ENCODE assay signal across 11 mouse cellular contexts in genomic region chr6:127454809-127455208, GRCm38 (mm10). TPM values are rescaled to one million over a fixed set of nuclear protein-coding genes. Genes with fewer than 3 reads are reported as not detected.
DNase-seq lines count a peak whose midpoint lies in the region; ATAC-seq lines count a peak whose summit lies in the region.
"Had no signal": no experiment of that assay in that cellular context is flagged by ENCODE, and none has a peak within 500 bp of the region (broad histone marks: within the 10 kb centered on the region; RNA-seq: fewer than 3 reads in every experiment).

No protein-coding gene starts in this region.

- peaks cover 6% of the 10 kb centered on the region for H3K4me1 ChIP-seq in kidney, embryonic 14.5 days (ENCODE audit: control insufficient read depth, insufficient read depth, low read length)
- H3K4me1 ChIP-seq in embryonic facial prominence, embryonic 15.5 days: peaks cover 7% of the 10 kb centered on the region
- H3K4me1 ChIP-seq in hindbrain, embryonic 13.5 days (replicated peaks): peaks cover 25% of the 10 kb centered on the region
- H3K4me1 ChIP-seq in midbrain, embryonic 11.5 days (ENCODE audit: control insufficient read depth, insufficient read depth, low read length): peaks cover 13% of the 10 kb centered on the region

- H3K9ac ChIP-seq in kidney, embryonic 14.5 days (ENCODE audit: low read depth, low read length): no peak overlapping the region
- H3K9ac ChIP-seq in embryonic facial prominence, embryonic 15.5 days: no peak overlapping the region
- peak overlapping the region; percentile 81; the same call in 1 of the 2 replicates for H3K9ac ChIP-seq in hindbrain, embryonic 13.5 days
- H3K9ac ChIP-seq in midbrain, embryonic 11.5 days (ENCODE audit: low read length): no peak overlapping the region

- no peaks in the 10 kb centered on the region for H3K27me3 ChIP-seq in kidney, embryonic 14.5 days (ENCODE audit: control insufficient read depth, insufficient read depth, low read length)
- peaks cover 4% of the 10 kb centered on the region for H3K27me3 ChIP-seq in embryonic facial prominence, embryonic 15.5 days
- H3K27me3 ChIP-seq in hindbrain, embryonic 13.5 days: no peaks in the 10 kb centered on the region
- H3K27me3 ChIP-seq in midbrain, embryonic 11.5 days (ENCODE audit: control insufficient read depth, insufficient read depth, low read length): no peaks in the 10 kb centered on the region

- H3K9me3 ChIP-seq in kidney, embryonic 14.5 days (ENCODE audit: control insufficient read depth, low read length): no peaks in the 10 kb centered on the region
- no peaks in the 10 kb centered on the region for H3K9me3 ChIP-seq in embryonic facial prominence, embryonic 15.5 days (replicated peaks)
- no peaks in the 10 kb centered on the region for H3K9me3 ChIP-seq in hindbrain, embryonic 13.5 days
- no peaks in the 10 kb centered on the region for H3K9me3 ChIP-seq in midbrain, embryonic 11.5 days (ENCODE audit: control insufficient read depth, low read length)
- H3K9me3 ChIP-seq: G1E had no signal

- 87% methylated on average over 6 of the region's 6 CpGs for WGBS in kidney, embryonic 14.5 days
- 72% methylated on average over 6 of the region's 6 CpGs for WGBS in embryonic facial prominence, embryonic 15.5 days
- WGBS in hindbrain, embryonic 13.5 days: 87% methylated on average over 6 of the region's 6 CpGs
- 90% methylated on average over 6 of the region's 6 CpGs for WGBS in midbrain, embryonic 11.5 days

- H3K4me3 ChIP-seq in kidney, embryonic 14.5 days (ENCODE audit: low read length): peak overlapping the region; percentile 60; the same call in 1 of the 2 replicates
- H3K4me3 ChIP-seq in embryonic facial prominence, embryonic 15.5 days (replicated peaks): peak overlapping the region; percentile 71; the same call in 1 of the 2 replicates
- peak overlapping the region; percentile 63 for H3K4me3 ChIP-seq in hindbrain, embryonic 13.5 days
- H3K4me3 ChIP-seq in midbrain, embryonic 11.5 days (ENCODE audit: low read depth, low read length): peak overlapping the region; percentile 72; the same call in 1 of the 2 replicates

- H3K4me2 ChIP-seq in kidney, embryonic 14.5 days (replicated peaks; ENCODE audit: low read depth, low read length): peak overlapping the region; percentile 55; the same call in 1 of the 2 replicates
- H3K4me2 ChIP-seq in embryonic facial prominence, embryonic 15.5 days (replicated peaks): peak overlapping the region; percentile 66; the same call in 1 of the 2 replicates
- peak overlapping the region; percentile 60 for H3K4me2 ChIP-seq in hindbrain, embryonic 13.5 days
- H3K4me2 ChIP-seq in midbrain, embryonic 11.5 days: peak overlapping the region; percentile 62

- H3K27ac ChIP-seq in kidney, embryonic 14.5 days (ENCODE audit: low read depth, low read length): no peak overlapping the region
- no peak overlapping the region for H3K27ac ChIP-seq in embryonic facial prominence, embryonic 15.5 days (replicated peaks)
- H3K27ac ChIP-seq in hindbrain, embryonic 13.5 days: no peak overlapping the region
- no peak overlapping the region for H3K27ac ChIP-seq in midbrain, embryonic 11.5 days (ENCODE audit: low read depth, low read length)

- H3K36me3 ChIP-seq in kidney, embryonic 14.5 days (ENCODE audit: control insufficient read depth, insufficient read depth, low read length): no peaks in the 10 kb centered on the region
- no peaks in the 10 kb centered on the region for H3K36me3 ChIP-seq in embryonic facial prominence, embryonic 15.5 days
- H3K36me3 ChIP-seq in hindbrain, embryonic 13.5 days: no peaks in the 10 kb centered on the region
- no peaks in the 10 kb centered on the region for H3K36me3 ChIP-seq in midbrain, embryonic 11.5 days (ENCODE audit: control insufficient read depth, insufficient read depth, low read length)

- no peak for ATAC-seq in kidney, embryonic 14.5 days (ENCODE audit: low FRiP score, low TSS enrichment)
- ATAC-seq in embryonic facial prominence, embryonic 15.5 days (ENCODE audit: insufficient number of reproducible peaks, low FRiP score, low TSS enrichment, low read depth): no peak
- ATAC-seq in hindbrain, embryonic 13.5 days (ENCODE audit: low FRiP score): no peak
- ATAC-seq in midbrain, embryonic 11.5 days (ENCODE audit: low FRiP score): no peak

- no peak for DNase-seq in kidney, postnatal 36 days
- DNase-seq in midbrain, embryonic 11.5 days (ENCODE audit: low spot score, missing footprints): no peak
- DNase-seq in c-Kit-positive CD71-positive TER-119-positive erythroid progenitor cells, embryonic 14.5 days (ENCODE audit: low spot score): no peak
- DNase-seq in thymus, postnatal 4 days: no peak
- no peak for DNase-seq in spleen, adult 12 weeks (ENCODE audit: low spot score)
- DNase-seq: adrenal gland, postnatal 36 days; thymus, postnatal 14 days had no signal

RNA-seq across cellular contexts. Expression of gene Parp11, which starts 8.2 kb away (rescaled TPM):
- 14.2 and 30.7 TPM in 2 replicates for polyA plus RNA-seq in kidney, embryonic 14.5 days (2014; fragmentation: Nextera tagmentation; extraction: Ambion mirVana)
- polyA plus RNA-seq in embryonic facial prominence, embryonic 15.5 days (2015; fragmentation: Nextera tagmentation; extraction: Ambion mirVana): 24.0 and 25.7 TPM in 2 replicates
- polyA plus RNA-seq in hindbrain, embryonic 13.5 days (2015; fragmentation: Nextera tagmentation; extraction: Ambion mirVana): 80.6 and 82.1 TPM in 2 replicates
- 62.1 and 64.9 TPM in 2 replicates for polyA plus RNA-seq in midbrain, embryonic 11.5 days (2014; fragmentation: Nextera tagmentation; extraction: Ambion mirVana)
